8 mouse cellular contexts compared by ENCODE assay signal in the genomic region with DNA sequence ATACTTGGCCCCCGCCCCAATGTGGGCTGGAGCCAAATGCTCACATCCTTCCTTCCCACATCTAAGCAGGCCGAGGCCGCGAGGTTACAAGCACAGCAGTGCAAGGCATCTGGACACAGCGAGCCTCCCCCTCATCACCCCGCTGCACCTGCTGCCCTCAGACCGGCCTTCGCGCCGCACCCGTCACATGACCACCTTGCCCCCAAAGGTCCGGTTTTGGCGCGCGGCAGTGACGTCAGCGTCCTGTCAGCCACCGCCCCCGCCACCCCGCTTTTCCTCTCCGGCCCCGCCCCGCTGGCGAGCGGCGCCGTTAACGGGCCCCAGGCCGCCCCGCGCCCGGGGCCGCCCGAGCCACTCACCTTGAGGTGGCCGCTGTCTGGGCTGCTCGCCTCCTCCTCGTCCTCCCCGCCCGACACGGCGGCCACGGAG. TPM values are rescaled to one million over a fixed set of nuclear protein-coding genes. Genes with fewer than 3 reads are reported as not detected.
DNase-seq lines count a peak whose midpoint lies in the region; ATAC-seq lines count a peak whose summit lies in the region.

No protein-coding gene starts in this region.

- peak overlapping the region; percentile 93 for H3K4me3 ChIP-seq in hindbrain, embryonic 12.5 days

- H3K36me3 ChIP-seq in hindbrain, embryonic 12.5 days, result no peaks in the 10 kb centered on the region

- peaks cover 21% of the 10 kb centered on the region for H3K4me1 ChIP-seq in hindbrain, embryonic 12.5 days

- under 1% methylated on average over 40 of the region's 42 CpGs for WGBS in hindbrain, embryonic 12.5 days

- H3K9me3 ChIP-seq in hindbrain, embryonic 12.5 days (replicated peaks), result no peaks in the 10 kb centered on the region

- H3K9ac ChIP-seq in hindbrain, embryonic 12.5 days, result peak overlapping the region; percentile 80

- peak; percentile 89 for DNase-seq in Muller cell, postnatal 12 days (ENCODE audit: inconsistent ontology term)
- DNase-seq in cerebellum, adult 9-10 months, result peak; percentile 84
- peak; percentile 79 to 83 for DNase-seq in frontal cortex, postnatal 10 days (ENCODE audit: low spot score in 2 of 2)
- peak; percentile 62 for DNase-seq in left cerebral cortex, adult 11 months (ENCODE audit: low spot score)
- DNase-seq in lung, postnatal 4 days, result peak; percentile 90 to 91
- DNase-seq in retina, postnatal 1 day, result peak; percentile 91
- DNase-seq in urinary bladder, adult 18-20 months (ENCODE audit: low spot score in 2 of 2), result peak; percentile 75 to 78

- ATAC-seq in hindbrain, embryonic 12.5 days (ENCODE audit: low FRiP score), result peak; percentile 44

- H3K27ac ChIP-seq in hindbrain, embryonic 12.5 days, result peak overlapping the region; percentile 76

- H3K4me2 ChIP-seq in hindbrain, embryonic 12.5 days (replicated peaks), result peak overlapping the region; percentile 77

- H3K27me3 ChIP-seq in hindbrain, embryonic 12.5 days, result no peaks in the 10 kb centered on the region

RNA-seq across cellular contexts. Expression of gene Zfp367, which starts 0.7 kb away (rescaled TPM):
- 13.8 and 14.0 TPM in 2 replicates for polyA plus RNA-seq in hindbrain, embryonic 12.5 days (2016; fragmentation: Nextera tagmentation; extraction: Ambion mirVana)

RNA-seq across cellular contexts. Expression of gene Habp4, which starts 9.4 kb away (rescaled TPM):
- polyA plus RNA-seq in hindbrain, embryonic 12.5 days (2016; fragmentation: Nextera tagmentation; extraction: Ambion mirVana), result 38.0 TPM in 2 replicates

RNA-seq across cellular contexts. Expression of gene Slc35d2, which starts 23.1 kb away (rescaled TPM):
- 4.7 and 5.9 TPM in 2 replicates for polyA plus RNA-seq in hindbrain, embryonic 12.5 days (2016; fragmentation: Nextera tagmentation; extraction: Ambion mirVana)

Comparison
In these comparisons a context has a peak if more than half of its experiments do, and no peak if none do; other contexts are left out.
1. Peak in every context shown above with its lines: DNase-seq, ATAC-seq, H3K4me3 ChIP-seq and H3K27ac ChIP-seq.